ENCODE assay signal across 10 mouse cellular contexts in genomic region chr7:130368036-130368826, GRCm38 (mm10).
DNase-seq lines count a peak whose midpoint lies in the region; ATAC-seq lines count a peak whose summit lies in the region.
"Had no signal": no experiment of that assay in that cellular context is flagged by ENCODE, and none has a peak within 500 bp of the region (broad histone marks: within the 10 kb centered on the region; RNA-seq: fewer than 3 reads in every experiment).

No protein-coding gene starts in this region.

- DNase-seq in intestine, embryonic 14.5 days (ENCODE audit: low spot score) = no peak
- no peak for DNase-seq in natural killer cell, adult 2 months (ENCODE audit: low spot score in 2 of 2)
- DNase-seq in ovary, postnatal 36 days (ENCODE audit: low spot score) = no peak
- DNase-seq: lung, adult 18-20 months; thymus, adult 2 months had no signal

- peaks cover 8% of the 10 kb centered on the region; the same call in 1 of the 2 replicates for H3K4me1 ChIP-seq in intestine, embryonic 14.5 days (replicated peaks; ENCODE audit: control insufficient read depth, insufficient read depth, low read length)
- peaks cover 3% of the 10 kb centered on the region; the same call in 1 of the 2 replicates for H3K4me1 ChIP-seq in intestine, embryonic 15.5 days (replicated peaks)
- H3K4me1 ChIP-seq in embryonic facial prominence, embryonic 13.5 days = peaks cover 30% of the 10 kb centered on the region
- peaks cover 33% of the 10 kb centered on the region for H3K4me1 ChIP-seq in hindbrain, embryonic 12.5 days
- H3K4me1 ChIP-seq in midbrain, embryonic 16.5 days (ENCODE audit: control insufficient read depth, insufficient read depth, low read length) = peaks cover 23% of the 10 kb centered on the region
- no peaks in the 10 kb centered on the region for H3K4me1 ChIP-seq in intestine, embryonic 16.5 days (ENCODE audit: control insufficient read depth, insufficient read depth, low read length)

- no peak overlapping the region for H3K4me3 ChIP-seq in intestine, embryonic 14.5 days (ENCODE audit: low read depth, low read length)
- H3K4me3 ChIP-seq in intestine, embryonic 15.5 days (replicated peaks) = no peak overlapping the region
- peak overlapping the region; percentile 4; the same call in 1 of the 2 replicates for H3K4me3 ChIP-seq in embryonic facial prominence, embryonic 13.5 days
- no peak overlapping the region for H3K4me3 ChIP-seq in hindbrain, embryonic 12.5 days
- H3K4me3 ChIP-seq in midbrain, embryonic 16.5 days (ENCODE audit: low read depth, low read length) = no peak overlapping the region
- no peak overlapping the region for H3K4me3 ChIP-seq in intestine, embryonic 16.5 days (ENCODE audit: low read length)

- no peak overlapping the region for H3K9ac ChIP-seq in intestine, embryonic 14.5 days (ENCODE audit: low read length)
- H3K9ac ChIP-seq in intestine, embryonic 15.5 days = no peak overlapping the region
- peak overlapping the region; percentile 40; the same call in 1 of the 2 replicates for H3K9ac ChIP-seq in embryonic facial prominence, embryonic 13.5 days
- H3K9ac ChIP-seq in hindbrain, embryonic 12.5 days = 0 out of 2 replicates have a peak overlapping the region, but pooled peaks have one; percentile 23
- H3K9ac ChIP-seq in midbrain, embryonic 16.5 days (ENCODE audit: low read depth, low read length) = no peak overlapping the region
- H3K9ac ChIP-seq in intestine, embryonic 16.5 days (ENCODE audit: low read depth, low read length) = no peak overlapping the region

- H3K4me2 ChIP-seq in intestine, embryonic 14.5 days (ENCODE audit: low read length) = peak overlapping the region; percentile 20; the same call in 1 of the 2 replicates
- no peak overlapping the region for H3K4me2 ChIP-seq in intestine, embryonic 15.5 days (replicated peaks)
- peak overlapping the region; percentile 44 for H3K4me2 ChIP-seq in embryonic facial prominence, embryonic 13.5 days
- peak overlapping the region; percentile 45 for H3K4me2 ChIP-seq in hindbrain, embryonic 12.5 days (replicated peaks)
- H3K4me2 ChIP-seq in midbrain, embryonic 16.5 days (ENCODE audit: low read length) = peak overlapping the region; percentile 45
- no peak overlapping the region for H3K4me2 ChIP-seq in intestine, embryonic 16.5 days (ENCODE audit: low read depth, low read length)

- 56% methylated on average over 13 of the region's 13 CpGs for WGBS in intestine, embryonic 14.5 days
- WGBS in intestine, embryonic 15.5 days = 62% methylated on average over 13 of the region's 13 CpGs
- WGBS in embryonic facial prominence, embryonic 13.5 days = 31% methylated on average over 13 of the region's 13 CpGs
- 17% methylated on average over 13 of the region's 13 CpGs for WGBS in hindbrain, embryonic 12.5 days
- WGBS in midbrain, embryonic 16.5 days = 10% methylated on average over 13 of the region's 13 CpGs
- 58% methylated on average over 13 of the region's 13 CpGs for WGBS in intestine, embryonic 16.5 days

- no peaks in the 10 kb centered on the region for H3K36me3 ChIP-seq in intestine, embryonic 14.5 days (ENCODE audit: control insufficient read depth, insufficient read depth, low read length)
- H3K36me3 ChIP-seq in intestine, embryonic 15.5 days = no peaks in the 10 kb centered on the region
- no peaks in the 10 kb centered on the region for H3K36me3 ChIP-seq in embryonic facial prominence, embryonic 13.5 days
- no peaks in the 10 kb centered on the region for H3K36me3 ChIP-seq in hindbrain, embryonic 12.5 days
- H3K36me3 ChIP-seq in midbrain, embryonic 16.5 days (ENCODE audit: control insufficient read depth, insufficient read depth, low read length) = no peaks in the 10 kb centered on the region
- H3K36me3 ChIP-seq in intestine, embryonic 16.5 days (ENCODE audit: control insufficient read depth, insufficient read depth, low read length) = no peaks in the 10 kb centered on the region

- no peaks in the 10 kb centered on the region for H3K27me3 ChIP-seq in intestine, embryonic 14.5 days (replicated peaks; ENCODE audit: control insufficient read depth, insufficient read depth, low read length)
- no peaks in the 10 kb centered on the region for H3K27me3 ChIP-seq in intestine, embryonic 15.5 days (replicated peaks)
- H3K27me3 ChIP-seq in embryonic facial prominence, embryonic 13.5 days = no peaks in the 10 kb centered on the region; the same call in 1 of the 2 replicates
- H3K27me3 ChIP-seq in hindbrain, embryonic 12.5 days = peaks cover 4% of the 10 kb centered on the region; the same call in 1 of the 2 replicates
- peaks cover 9% of the 10 kb centered on the region for H3K27me3 ChIP-seq in midbrain, embryonic 16.5 days (ENCODE audit: control insufficient read depth, insufficient read depth, low read depth, low read length)
- H3K27me3 ChIP-seq in intestine, embryonic 16.5 days (replicated peaks; ENCODE audit: control insufficient read depth, insufficient read depth, low read length) = no peaks in the 10 kb centered on the region

- no peak for ATAC-seq in intestine, embryonic 14.5 days (replicated peaks; ENCODE audit: low FRiP score, low TSS enrichment, low read depth)
- ATAC-seq in intestine, embryonic 15.5 days = no peak
- no peak for ATAC-seq in embryonic facial prominence, embryonic 13.5 days (ENCODE audit: insufficient number of reproducible peaks, insufficient read depth, low FRiP score, low TSS enrichment, low read depth)
- ATAC-seq in hindbrain, embryonic 12.5 days (ENCODE audit: low FRiP score) = no peak; the same call in 1 of the 2 replicates
- ATAC-seq in midbrain, embryonic 16.5 days = 0 out of 2 replicates have a peak, but pooled peaks have one; percentile 21
- ATAC-seq in intestine, embryonic 16.5 days = no peak

- no peak overlapping the region for H3K27ac ChIP-seq in intestine, embryonic 14.5 days (ENCODE audit: low read depth)
- H3K27ac ChIP-seq in intestine, embryonic 15.5 days = no peak overlapping the region
- H3K27ac ChIP-seq in embryonic facial prominence, embryonic 13.5 days = no peak overlapping the region
- H3K27ac ChIP-seq in hindbrain, embryonic 12.5 days = peak overlapping the region; percentile 76
- peak overlapping the region; percentile 58; the same call in 1 of the 2 replicates for H3K27ac ChIP-seq in midbrain, embryonic 16.5 days (ENCODE audit: low read length)
- no peak overlapping the region for H3K27ac ChIP-seq in intestine, embryonic 16.5 days (ENCODE audit: low read length)

- 0 out of 2 replicates have a peak, but pooled peaks cover 3% of the 10 kb centered on the region for H3K9me3 ChIP-seq in intestine, embryonic 14.5 days (ENCODE audit: control insufficient read depth, low read length)
- no peaks in the 10 kb centered on the region for H3K9me3 ChIP-seq in intestine, embryonic 15.5 days
- H3K9me3 ChIP-seq in embryonic facial prominence, embryonic 13.5 days = peaks cover 7% of the 10 kb centered on the region
- peaks cover 11% of the 10 kb centered on the region; the same call in 1 of the 2 replicates for H3K9me3 ChIP-seq in hindbrain, embryonic 12.5 days (replicated peaks)
- H3K9me3 ChIP-seq in midbrain, embryonic 16.5 days (replicated peaks; ENCODE audit: control insufficient read depth, low read length, poor library complexity, severe bottlenecking) = no peaks in the 10 kb centered on the region; the same call in 1 of the 2 replicates
- no peaks in the 10 kb centered on the region for H3K9me3 ChIP-seq in intestine, embryonic 16.5 days (ENCODE audit: control insufficient read depth, low read length)

Comparison
In these comparisons a context has a peak if more than half of its experiments do, and no peak if none do; other contexts are left out.
1. H3K4me2 ChIP-seq: peak in intestine, embryonic 14.5 days (single experiment), embryonic facial prominence, embryonic 13.5 days (single experiment), hindbrain, embryonic 12.5 days (single experiment) and midbrain, embryonic 16.5 days (single experiment); none in intestine, embryonic 15.5 days (single experiment) and intestine, embryonic 16.5 days (single experiment).
2. H3K27ac ChIP-seq: peak in hindbrain, embryonic 12.5 days (single experiment) and midbrain, embryonic 16.5 days (single experiment); none in intestine, embryonic 14.5 days (single experiment), intestine, embryonic 15.5 days (single experiment), embryonic facial prominence, embryonic 13.5 days (single experiment) and intestine, embryonic 16.5 days (single experiment).
3. H3K9ac ChIP-seq: peak in embryonic facial prominence, embryonic 13.5 days (single experiment) and hindbrain, embryonic 12.5 days (single experiment); none in intestine, embryonic 14.5 days (single experiment), intestine, embryonic 15.5 days (single experiment), midbrain, embryonic 16.5 days (single experiment) and intestine, embryonic 16.5 days (single experiment).